Mouse (Mus musculus) kidney, embryonic 14.5 days (tissue): Measurements from ENCODE around the gene Slc29a1. TPM values are rescaled to one million over a fixed set of nuclear protein-coding genes. Genes with fewer than 3 reads are reported as not detected.
A peak's percentile ranks its signal among the peaks of the same experiment; 100 is the strongest.

ENCODE experiments used
- ATAC-seq: fragments of 200-750 bp; cut with Nextera tagmentation; 2 replicates; pipeline ENCODE4 v1.8.0; 2017; ENCODE audit warnings: moderate number of reproducible peaks, mild to moderate bottlenecking, moderate TSS enrichment, moderate library complexity; ENCODE audit not compliant: low FRiP score, low TSS enrichment
- H3K27ac ChIP-seq: fragments of 300-500 bp; sonication (generic); 2 replicates; pipeline ENCODE4 v1.5.1; 2014; ENCODE audit warnings: low read depth, mild to moderate bottlenecking, low read length, moderate library complexity, mixed read lengths
- H3K27me3 ChIP-seq: fragments of 300-500 bp; sonication (generic); 2 replicates; pipeline ENCODE4 v1.6.1; 2014; ENCODE audit warnings: mild to moderate bottlenecking, low read length; ENCODE audit not compliant: control insufficient read depth, insufficient read depth
- H3K36me3 ChIP-seq: fragments of 300-500 bp; sonication (generic); 2 replicates; pipeline ENCODE4 v1.6.1; 2014; ENCODE audit warnings: low read length, mixed read lengths; ENCODE audit not compliant: control insufficient read depth, insufficient read depth
- H3K4me1 ChIP-seq: fragments of 300-500 bp; sonication (generic); 2 replicates; pipeline ENCODE4 v1.6.1; 2014; ENCODE audit warnings: low read length, mixed read lengths; ENCODE audit not compliant: control insufficient read depth, insufficient read depth
- H3K4me2 ChIP-seq: fragments of 300-500 bp; sonication (generic); replicated peaks from 2 replicates; pipeline ENCODE4 v1.6.1; 2014; ENCODE audit warnings: low read depth, mild to moderate bottlenecking, low read length
- H3K4me3 ChIP-seq: fragments of 300-500 bp; sonication (generic); 2 replicates; pipeline ENCODE4 v1.5.1; 2014; ENCODE audit warnings: mild to moderate bottlenecking, low read length
- H3K9ac ChIP-seq: fragments of 300-500 bp; sonication (generic); 2 replicates; pipeline ENCODE4 v1.6.1; 2014; ENCODE audit warnings: low read depth, mild to moderate bottlenecking, low read length, moderate library complexity
- H3K9me3 ChIP-seq: fragments of 300-500 bp; sonication (generic); 2 replicates; pipeline ENCODE4 v1.6.1; 2016; ENCODE audit warnings: low read length; ENCODE audit not compliant: control insufficient read depth
- WGBS: fragments of 180-500 bp; shearing (Covaris S2); extraction: QIAGEN DNeasy Blood & Tissue Kit; methylation state at CpG from one replicate; pipeline ENCODE4 v1.1.7; 2014; 5-methylcytosine and 5-hydroxymethylcytosine counted together
- polyA plus RNA-seq: library from polyadenylated mRNA; unstranded; fragments of >200 nt; fragmentation: Nextera tagmentation; extraction: Ambion mirVana; gene quantifications from 2 replicates; pipeline ENCODE4 v1.2.1, GENCODE M21; 2014

Gene Slc29a1
- polyA plus RNA-seq, 1 experiment from 2014 or later: 83.5 TPM

DNA sequence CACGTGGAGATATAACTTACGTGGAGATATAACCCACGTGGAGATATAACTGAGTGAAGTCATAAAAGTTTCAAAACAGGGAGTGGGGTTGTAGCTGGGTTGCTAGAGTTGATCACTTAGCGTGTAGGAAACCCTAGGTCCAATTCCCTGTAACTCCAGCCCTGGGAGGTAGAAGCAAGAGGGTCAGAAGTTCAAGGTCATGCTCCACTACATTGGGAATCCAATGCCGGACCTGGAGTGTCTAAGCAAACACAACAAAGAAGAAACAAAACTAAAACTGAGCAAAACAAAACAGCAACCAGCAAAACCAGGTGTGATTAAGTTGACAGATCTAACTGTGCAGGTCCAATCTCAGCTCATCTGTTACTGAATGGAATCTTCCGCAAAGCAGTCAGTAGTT lies 18.2 kb upstream of the Slc29a1 start:
- H3K27me3 ChIP-seq: no peaks in the 10 kb centered on the region
- H3K27ac ChIP-seq: no peak overlapping the region
- H3K36me3 ChIP-seq: no peaks in the 10 kb centered on the region
- no peak for ATAC-seq
- WGBS: 69% methylated on average over 6 of the region's 6 CpGs
- H3K9me3 ChIP-seq: no peaks in the 10 kb centered on the region
- no peak overlapping the region for H3K4me3 ChIP-seq
- no peak overlapping the region for H3K4me2 ChIP-seq
- no peak overlapping the region for H3K9ac ChIP-seq
- peaks cover 9% of the 10 kb centered on the region; the same call in 1 of the 2 replicates for H3K4me1 ChIP-seq

DNA sequence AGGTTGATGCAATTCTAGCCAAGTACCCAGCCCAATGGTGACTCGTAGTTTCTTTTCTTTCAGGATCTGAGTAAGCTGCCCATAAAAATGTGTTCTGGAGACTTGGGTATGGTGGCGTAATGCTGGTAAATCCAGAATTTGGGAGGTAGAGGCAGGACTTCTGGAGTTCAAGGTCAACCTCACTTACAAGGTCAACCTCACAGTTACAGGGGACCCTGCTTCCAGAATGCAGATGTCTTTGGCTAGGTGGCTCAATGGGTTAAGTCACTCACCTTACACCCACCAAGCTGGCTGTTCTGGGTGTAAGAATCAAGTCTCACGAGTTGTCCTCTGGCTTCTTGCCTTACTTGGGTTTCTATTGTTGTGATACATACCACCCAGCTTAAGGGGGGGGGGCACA lies 17.3 kb upstream of the Slc29a1 start:
- no peak overlapping the region for H3K4me2 ChIP-seq
- no peaks in the 10 kb centered on the region for H3K27me3 ChIP-seq
- no peaks in the 10 kb centered on the region for H3K9me3 ChIP-seq
- 81% methylated on average over 3 of the region's 3 CpGs for WGBS
- peaks cover 9% of the 10 kb centered on the region; the same call in 1 of the 2 replicates for H3K4me1 ChIP-seq
- no peak overlapping the region for H3K27ac ChIP-seq
- no peak overlapping the region for H3K9ac ChIP-seq
- H3K4me3 ChIP-seq: no peak overlapping the region
- no peaks in the 10 kb centered on the region for H3K36me3 ChIP-seq
- no peak for ATAC-seq

DNA sequence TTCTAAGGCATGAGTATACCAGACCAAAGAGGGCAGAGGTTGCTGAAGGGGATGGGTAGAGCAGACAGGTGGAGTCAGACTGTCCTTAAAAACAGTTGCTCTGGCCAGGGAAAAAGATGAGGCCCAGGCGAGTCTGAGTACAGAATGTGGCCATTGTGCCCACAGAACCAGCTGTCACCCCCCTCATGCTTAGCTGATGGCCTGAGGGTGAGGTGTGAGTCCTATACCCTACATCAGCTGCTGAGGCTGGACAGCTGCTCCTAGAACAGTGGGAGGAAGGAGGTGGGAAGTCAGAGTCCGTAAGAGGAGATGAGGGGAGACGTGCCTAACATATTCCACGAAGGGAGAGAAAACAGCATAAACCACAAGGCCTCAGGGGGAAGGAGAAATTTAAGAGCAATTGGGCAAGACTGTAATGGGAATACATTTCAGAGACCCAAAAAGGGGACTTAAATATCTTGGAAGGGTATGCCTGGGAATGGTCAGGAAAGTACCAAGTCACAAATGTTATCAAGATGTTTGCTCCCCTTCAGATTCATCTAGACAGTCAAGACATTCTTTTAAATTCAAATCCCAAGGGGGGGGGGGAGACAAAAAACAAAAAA lies 16.7 kb upstream of the Slc29a1 start:
- WGBS: 41% methylated on average over 4 of the region's 4 CpGs
- no peak overlapping the region for H3K9ac ChIP-seq
- no peak overlapping the region for H3K27ac ChIP-seq
- no peak overlapping the region for H3K4me2 ChIP-seq
- no peaks in the 10 kb centered on the region for H3K27me3 ChIP-seq
- H3K4me3 ChIP-seq: no peak overlapping the region
- no peaks in the 10 kb centered on the region for H3K9me3 ChIP-seq
- H3K36me3 ChIP-seq: no peaks in the 10 kb centered on the region
- ATAC-seq: no peak
- H3K4me1 ChIP-seq: peaks cover 9% of the 10 kb centered on the region; the same call in 1 of the 2 replicates

DNA sequence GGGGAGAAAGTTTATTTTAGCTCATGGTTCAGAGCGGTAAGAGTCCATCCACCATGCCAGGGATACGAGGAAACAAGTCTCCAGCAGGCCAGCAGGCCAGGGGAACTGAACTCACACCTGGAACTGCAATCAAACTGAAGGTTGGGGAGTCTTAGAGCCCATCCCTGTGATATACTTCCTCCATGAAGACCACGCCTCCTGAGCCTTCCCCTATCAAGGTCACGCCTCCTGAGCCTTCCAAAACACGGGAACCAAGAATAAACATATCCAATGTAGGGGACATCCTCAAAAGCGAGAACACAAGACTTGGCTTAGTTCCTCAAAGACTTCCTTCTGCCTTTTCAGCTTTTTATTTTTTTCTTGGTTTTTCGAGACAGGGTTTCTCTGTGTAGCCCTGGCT lies 13.5 kb upstream of the Slc29a1 start:
- Histone ChIP-seq H3K36me3 (no peaks in the 10 kb centered on the region), H3K4me1 (no peaks in the 10 kb centered on the region), H3K27ac (no peak overlapping the region), H3K9me3 (no peaks in the 10 kb centered on the region), H3K9ac (no peak overlapping the region), H3K27me3 (no peaks in the 10 kb centered on the region), H3K4me2 (no peak overlapping the region), H3K4me3 (no peak overlapping the region)
- ATAC-seq: no peak
- 86% methylated on average over 7 of the region's 7 CpGs for whole genome bisulfite sequencing

DNA sequence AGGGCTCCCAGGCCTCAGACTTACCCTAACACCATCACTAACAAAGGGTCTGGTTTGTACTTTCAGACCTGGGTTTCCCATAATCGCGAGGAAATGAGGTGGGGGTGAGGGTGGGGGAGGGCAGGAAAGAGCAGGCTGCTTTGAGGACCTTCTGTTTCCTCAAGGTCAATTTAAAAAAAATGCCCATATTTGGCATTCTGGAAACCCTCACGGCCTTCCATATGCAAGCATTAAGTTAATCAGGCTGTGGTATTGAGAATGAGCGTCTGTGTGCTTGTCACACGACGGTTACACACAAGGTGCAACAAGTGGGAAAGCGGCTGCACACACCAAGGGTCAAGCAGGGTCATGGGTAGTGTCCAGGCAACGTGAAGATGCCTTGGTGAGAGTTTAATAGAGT lies 12.6 kb upstream of the Slc29a1 start:
- Histone ChIP-seq H3K27me3 (no peaks in the 10 kb centered on the region), H3K4me1 (no peaks in the 10 kb centered on the region), H3K27ac (no peak overlapping the region), H3K9me3 (no peaks in the 10 kb centered on the region), H3K4me3 (no peak overlapping the region), H3K9ac (no peak overlapping the region), H3K36me3 (no peaks in the 10 kb centered on the region), H3K4me2 (no peak overlapping the region)
- 82% methylated on average over 8 of the region's 8 CpGs for WGBS
- ATAC-seq: no peak

DNA sequence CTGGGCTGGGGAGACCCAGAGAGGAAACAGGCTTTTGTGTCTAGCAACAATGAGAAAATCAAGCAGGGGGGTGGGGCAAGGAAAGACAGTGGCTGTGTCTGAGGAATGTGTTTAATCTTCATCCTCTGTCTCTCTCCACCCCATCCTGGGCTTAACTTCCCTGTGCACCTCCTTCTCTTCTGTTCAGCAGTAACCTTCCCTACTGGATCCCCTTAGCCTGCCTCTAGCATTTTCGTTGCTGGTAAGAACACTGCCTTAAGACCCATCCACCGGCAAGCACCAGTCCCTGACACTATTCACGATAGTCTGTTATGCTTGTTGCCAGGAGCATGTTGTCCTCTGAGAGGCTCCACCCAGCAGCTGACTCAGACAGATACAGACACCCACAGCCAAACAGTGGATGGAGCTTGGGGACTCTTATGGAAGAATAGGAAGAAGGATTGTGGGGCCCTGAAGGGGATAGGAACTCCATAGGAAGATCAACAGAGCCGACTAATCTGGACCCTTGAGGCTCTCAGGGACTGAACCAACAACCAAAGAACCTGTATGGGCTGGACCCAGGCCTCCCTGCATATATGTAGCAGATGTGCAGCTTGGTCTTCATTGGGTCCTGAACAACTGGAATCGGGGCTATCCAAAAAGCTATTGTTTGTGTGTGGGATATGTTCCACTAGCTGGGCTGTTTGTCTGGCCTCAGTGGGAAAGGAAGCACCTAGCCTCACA lies 10.9 kb upstream of the Slc29a1 start:
- Histone ChIP-seq H3K9ac (no peak overlapping the region), H3K27ac (peak overlapping the region; percentile 42)

DNA sequence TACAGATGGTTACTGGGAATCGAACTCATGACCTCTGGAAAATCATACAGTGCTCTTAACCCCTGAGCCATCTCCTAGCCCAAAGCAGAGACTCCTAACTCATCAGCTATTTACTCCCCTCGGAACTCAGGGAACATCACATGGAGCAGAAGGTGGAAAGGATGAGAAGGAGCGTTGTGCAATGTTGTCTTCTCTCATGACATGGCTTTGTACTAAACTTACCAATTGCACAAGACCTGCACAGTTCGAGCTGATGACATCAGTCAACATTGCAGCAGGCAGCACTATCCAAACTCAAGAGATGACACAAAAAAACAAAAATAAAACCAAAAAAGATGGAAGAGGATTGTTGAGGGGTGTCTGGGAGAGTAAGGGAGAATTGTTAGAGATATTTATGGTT lies 9.0 kb upstream of the Slc29a1 start:
- ATAC-seq: no peak
- H3K4me1 ChIP-seq: no peaks in the 10 kb centered on the region
- H3K9me3 ChIP-seq: no peaks in the 10 kb centered on the region
- H3K27me3 ChIP-seq: no peaks in the 10 kb centered on the region
- H3K27ac ChIP-seq: no peak overlapping the region
- no peak overlapping the region for H3K4me2 ChIP-seq
- 86% methylated on average over 4 of the region's 4 CpGs for WGBS
- no peak overlapping the region for H3K4me3 ChIP-seq
- H3K36me3 ChIP-seq: no peaks in the 10 kb centered on the region
- H3K9ac ChIP-seq: no peak overlapping the region

More for the DNA sequence above, 10.9 kb upstream of the Slc29a1 start:
- no peak overlapping the region for H3K4me2 ChIP-seq
- WGBS: 39% methylated on average over 5 of the region's 5 CpGs
- no peak for ATAC-seq
- no peaks in the 10 kb centered on the region for H3K36me3 ChIP-seq
- H3K4me3 ChIP-seq: no peak overlapping the region
- no peaks in the 10 kb centered on the region for H3K9me3 ChIP-seq
- H3K27me3 ChIP-seq: no peaks in the 10 kb centered on the region
- no peaks in the 10 kb centered on the region for H3K4me1 ChIP-seq

DNA sequence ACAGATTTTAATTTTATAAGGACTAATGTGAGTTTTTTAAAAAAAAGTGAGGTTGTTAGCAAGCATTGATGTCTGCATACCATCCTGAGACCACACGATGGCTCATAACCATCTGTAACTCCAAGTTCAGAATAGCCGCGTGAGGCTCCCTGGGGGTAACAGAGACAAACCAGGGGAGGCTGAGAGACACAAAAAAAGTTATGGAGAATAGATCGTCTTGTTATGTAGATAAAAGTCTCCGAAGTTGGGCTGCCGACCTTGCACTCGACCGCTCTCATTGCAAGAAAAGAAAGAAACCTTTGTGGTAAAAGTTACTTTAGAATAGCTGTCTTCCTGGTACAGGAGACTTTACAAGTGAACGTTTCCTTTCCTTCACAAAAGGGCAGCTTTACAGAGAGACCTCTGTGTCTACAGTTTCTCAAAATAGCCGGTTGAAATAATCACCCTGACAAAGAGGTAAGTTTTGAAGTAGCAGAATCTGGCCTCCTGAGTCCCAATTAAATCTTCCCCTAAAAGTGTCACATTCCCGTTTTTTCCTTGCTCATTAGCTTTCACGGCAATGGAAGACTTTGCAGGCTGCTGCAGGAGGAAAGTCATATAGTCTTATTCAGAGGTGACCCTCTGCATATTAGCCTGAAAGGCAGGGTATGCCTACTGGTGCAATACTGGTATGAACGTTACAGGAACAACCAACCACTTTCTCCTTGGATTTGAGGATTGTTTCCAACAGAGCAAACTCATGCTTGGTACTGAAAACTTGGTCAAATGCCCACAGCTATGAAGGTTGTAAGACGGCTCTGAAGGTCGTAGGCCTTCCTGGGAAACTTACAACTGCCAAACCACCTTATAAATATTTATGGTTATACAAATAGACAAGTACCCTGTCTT lies 7.8 kb upstream of the Slc29a1 start:
- Histone ChIP-seq H3K4me3 (no peak overlapping the region), H3K27me3 (no peaks in the 10 kb centered on the region), H3K9ac (no peak overlapping the region), H3K4me2 (no peak overlapping the region), H3K4me1 (no peaks in the 10 kb centered on the region), H3K9me3 (no peaks in the 10 kb centered on the region), H3K27ac (no peak overlapping the region), H3K36me3 (no peaks in the 10 kb centered on the region)
- ATAC-seq: no peak
- 84% methylated on average over 15 of the region's 15 CpGs for WGBS

DNA sequence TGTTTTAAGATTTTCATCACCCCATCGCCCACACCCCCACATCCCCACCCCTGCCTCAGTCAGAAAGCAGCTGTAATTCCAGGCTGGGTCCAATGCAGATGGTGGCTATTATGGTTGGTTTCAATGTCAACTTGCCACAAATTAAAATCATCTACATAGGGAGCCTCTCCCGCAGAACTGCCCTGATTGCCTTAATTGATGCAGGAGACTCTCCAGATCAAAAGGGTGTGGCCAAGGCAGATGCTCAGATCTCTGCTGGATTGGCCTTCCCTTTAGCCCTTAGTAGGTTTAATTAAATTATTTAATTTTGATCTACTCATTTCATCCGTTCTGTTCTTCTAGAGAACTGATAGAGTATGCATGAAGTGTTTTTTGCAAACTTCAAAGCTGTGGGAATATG lies 3.6 kb upstream of the Slc29a1 start:
- Histone ChIP-seq H3K27ac (no peak overlapping the region), H3K4me3 (no peak overlapping the region), H3K4me2 (no peak overlapping the region), H3K27me3 (0 out of 2 replicates have a peak, but pooled peaks cover 4% of the 10 kb centered on the region), H3K9me3 (no peaks in the 10 kb centered on the region), H3K4me1 (peaks cover 13% of the 10 kb centered on the region; the same call in 1 of the 2 replicates), H3K36me3 (no peaks in the 10 kb centered on the region), H3K9ac (no peak overlapping the region)
- WGBS: 87% methylated on average over 3 of the region's 3 CpGs
- no peak for ATAC-seq
